Mouse (Mus musculus): Measurements from ENCODE around the gene Ccdc14. TPM values are rescaled to one million over a fixed set of nuclear protein-coding genes. Genes with fewer than 3 reads are reported as not detected.

The Ccdc14 gene
- polyA plus RNA-seq, 1 experiment from 2014 or later: 11.2 TPM

Other genes with a start within 250 kb of the Ccdc14 start
- gene Kalrn, start 117.1 kb upstream of the Ccdc14 start, polyA plus RNA-seq (2014; fragmentation: Nextera tagmentation; extraction: Ambion mirVana): 9.5 and 11.5 TPM in 2 replicates
- not detected in 2 replicates for gene Ropn1, start 40.7 kb upstream of the Ccdc14 start, polyA plus RNA-seq (2014; fragmentation: Nextera tagmentation; extraction: Ambion mirVana)
- gene Mylk, start 54.6 kb downstream of the Ccdc14 start, polyA plus RNA-seq (2014; fragmentation: Nextera tagmentation; extraction: Ambion mirVana): 4.9 and 5.4 TPM in 2 replicates

All from limb, embryonic 11.5 days (tissue).